Mouse (Mus musculus): ENCODE results near the gene Ssc4d. TPM values are rescaled to one million over a fixed set of nuclear protein-coding genes. Genes with fewer than 3 reads are reported as not detected.

The Ssc4d gene
- polyA plus RNA-seq, 1 experiment from 2014 or later: 1.5 TPM

DNA sequence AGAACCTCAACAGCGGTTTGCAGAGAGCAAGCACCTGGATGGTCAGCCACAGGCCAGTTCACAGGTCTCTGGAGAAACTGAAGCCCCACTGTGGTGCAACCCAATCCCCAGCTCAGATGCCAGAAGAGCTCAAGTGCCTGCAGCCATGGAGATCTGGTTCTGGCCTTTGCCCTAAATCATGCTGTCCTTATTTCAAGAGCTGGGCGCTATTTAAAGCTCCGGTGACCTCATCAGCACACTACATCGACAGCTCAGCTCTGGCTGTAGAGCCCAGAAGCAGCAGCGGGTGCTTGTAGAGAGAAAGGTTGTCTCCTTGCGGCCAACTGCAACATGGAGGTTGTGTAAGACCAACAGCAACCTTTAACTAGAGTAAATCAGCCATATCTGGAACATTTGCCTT lies 60.2 kb downstream of the Ssc4d start:
- no peak overlapping the region for H3K4me2 ChIP-seq (ENCODE audit: low read depth, low read length, severe bottlenecking)
- 92% methylated on average over 6 of the region's 6 CpGs for WGBS
- ATAC-seq (replicated peaks; ENCODE audit: low FRiP score): no peak

DNA sequence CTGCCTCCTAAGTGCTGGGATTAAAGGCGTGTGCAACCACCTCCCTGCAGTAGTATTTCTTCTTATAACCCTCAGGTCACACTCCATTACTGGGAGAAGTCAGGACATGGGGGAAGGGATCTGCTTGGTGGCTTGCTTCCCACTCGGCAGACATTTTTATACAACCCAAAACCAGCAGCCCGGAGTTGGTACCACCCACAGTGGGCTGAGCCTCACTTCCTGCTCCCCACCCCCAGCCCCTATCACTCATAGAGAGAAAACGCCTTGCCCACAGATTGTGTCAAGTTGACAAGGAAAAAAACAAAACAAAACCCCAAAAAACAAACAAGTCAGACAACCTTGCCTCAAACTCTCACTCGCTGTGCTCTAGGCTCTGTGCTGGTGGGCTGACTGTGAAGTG lies 61.1 kb downstream of the Ssc4d start:
- DNase-seq (ENCODE audit: low spot score): no peak
- Histone ChIP-seq H3K4me3 (ENCODE audit: low read depth, low read length) (no peak overlapping the region), H3K36me3 (ENCODE audit: control insufficient read depth, insufficient read depth, low read length) (peaks cover 16% of the 10 kb centered on the region), H3K9ac (ENCODE audit: low read length) (no peak overlapping the region), H3K27ac (ENCODE audit: low read depth, low read length) (no peak overlapping the region), H3K9me3 (ENCODE audit: control insufficient read depth, low read length) (no peaks in the 10 kb centered on the region), H3K4me2 (ENCODE audit: low read depth, low read length, severe bottlenecking) (no peak overlapping the region), H3K4me1 (replicated peaks; ENCODE audit: control insufficient read depth, insufficient read depth, low read length) (no peaks in the 10 kb centered on the region), H3K27me3 (ENCODE audit: control insufficient read depth, insufficient read depth, low read length) (no peaks in the 10 kb centered on the region)
- WGBS: 84% methylated on average over 5 of the region's 5 CpGs
- ATAC-seq (replicated peaks; ENCODE audit: low FRiP score): no peak

More for the DNA sequence above, 60.2 kb downstream of the Ssc4d start:
- H3K4me1 ChIP-seq (replicated peaks; ENCODE audit: control insufficient read depth, insufficient read depth, low read length): no peaks in the 10 kb centered on the region
- no peak overlapping the region for H3K9ac ChIP-seq (ENCODE audit: low read length)
- no peak overlapping the region for H3K4me3 ChIP-seq (ENCODE audit: low read depth, low read length)
- no peaks in the 10 kb centered on the region for H3K9me3 ChIP-seq (ENCODE audit: control insufficient read depth, low read length)
- no peak overlapping the region for H3K27ac ChIP-seq (ENCODE audit: low read depth, low read length)
- peaks cover 15% of the 10 kb centered on the region for H3K36me3 ChIP-seq (ENCODE audit: control insufficient read depth, insufficient read depth, low read length)
- no peaks in the 10 kb centered on the region for H3K27me3 ChIP-seq (ENCODE audit: control insufficient read depth, insufficient read depth, low read length)
- DNase-seq (ENCODE audit: low spot score): no peak

DNA sequence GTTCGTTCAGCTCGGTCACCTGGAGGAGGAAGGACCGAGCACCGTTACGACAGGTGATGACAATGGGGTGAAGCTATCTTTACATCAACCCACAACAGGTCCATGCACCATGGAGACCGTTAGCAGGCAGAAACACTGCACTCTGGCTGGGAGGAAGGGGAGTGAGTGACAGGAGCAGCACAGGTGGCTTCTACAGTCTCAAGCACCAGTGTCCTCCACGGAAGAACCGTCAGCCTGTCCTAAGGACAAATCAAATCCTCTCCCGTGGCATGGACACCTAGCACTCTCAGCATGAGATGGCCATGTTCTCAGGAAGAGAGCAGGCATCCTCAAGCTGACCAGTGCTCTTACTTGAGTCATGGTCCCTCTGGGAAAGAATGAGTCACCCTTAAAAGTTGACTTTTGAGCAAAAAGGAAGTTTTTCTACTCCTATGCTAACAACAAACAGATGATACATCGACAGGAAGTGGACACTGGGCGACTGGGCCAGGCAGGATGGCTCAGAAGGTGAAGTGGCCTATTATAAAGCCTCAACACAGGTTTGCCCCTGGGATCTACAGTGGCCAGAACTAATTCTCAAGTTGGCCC lies 62.6 kb downstream of the Ssc4d start:
- H3K27me3 ChIP-seq (ENCODE audit: control insufficient read depth, insufficient read depth, low read length): no peaks in the 10 kb centered on the region
- H3K4me1 ChIP-seq (replicated peaks; ENCODE audit: control insufficient read depth, insufficient read depth, low read length): no peaks in the 10 kb centered on the region
- 90% methylated on average over 11 of the region's 11 CpGs for WGBS
- H3K36me3 ChIP-seq (ENCODE audit: control insufficient read depth, insufficient read depth, low read length): peaks cover 10% of the 10 kb centered on the region; the same call in 1 of the 2 replicates
- no peaks in the 10 kb centered on the region for H3K9me3 ChIP-seq (ENCODE audit: control insufficient read depth, low read length)
- H3K4me2 ChIP-seq (ENCODE audit: low read depth, low read length, severe bottlenecking): no peak overlapping the region
- H3K27ac ChIP-seq (ENCODE audit: low read depth, low read length): no peak overlapping the region
- ATAC-seq (replicated peaks; ENCODE audit: low FRiP score) (no peak), DNase-seq (ENCODE audit: low spot score) (no peak)
- H3K4me3 ChIP-seq (ENCODE audit: low read depth, low read length): no peak overlapping the region
- H3K9ac ChIP-seq (ENCODE audit: low read length): no peak overlapping the region

DNA sequence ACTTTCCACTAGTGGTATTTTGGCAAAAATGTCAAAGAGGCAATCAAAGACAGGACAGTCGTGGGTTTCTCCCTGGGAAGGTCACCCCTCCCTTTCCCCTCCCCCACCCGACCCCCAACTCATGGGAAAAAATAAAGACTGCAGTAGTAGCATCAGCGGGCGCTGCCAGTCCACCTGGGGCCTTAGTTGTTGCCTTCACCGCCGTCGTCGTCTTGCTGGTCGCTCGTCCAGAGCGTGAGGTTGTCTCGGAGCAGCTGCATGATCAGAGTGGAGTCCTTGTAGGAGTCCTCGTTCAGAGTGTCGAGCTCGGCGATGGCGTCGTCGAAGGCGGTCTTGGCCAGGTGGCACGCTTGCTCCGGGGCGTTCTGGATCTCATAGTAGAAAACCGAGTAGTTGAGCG lies 63.5 kb downstream of the Ssc4d start:
- Histone ChIP-seq H3K36me3 (ENCODE audit: control insufficient read depth, insufficient read depth, low read length) (peaks cover 10% of the 10 kb centered on the region; the same call in 1 of the 2 replicates), H3K4me2 (ENCODE audit: low read depth, low read length, severe bottlenecking) (no peak overlapping the region), H3K9me3 (ENCODE audit: control insufficient read depth, low read length) (no peaks in the 10 kb centered on the region), H3K4me3 (ENCODE audit: low read depth, low read length) (no peak overlapping the region), H3K9ac (ENCODE audit: low read length) (no peak overlapping the region), H3K4me1 (replicated peaks; ENCODE audit: control insufficient read depth, insufficient read depth, low read length) (no peaks in the 10 kb centered on the region), H3K27ac (ENCODE audit: low read depth, low read length) (no peak overlapping the region), H3K27me3 (ENCODE audit: control insufficient read depth, insufficient read depth, low read length) (no peaks in the 10 kb centered on the region)
- DNase-seq (ENCODE audit: low spot score): no peak
- ATAC-seq (replicated peaks; ENCODE audit: low FRiP score): no peak
- WGBS: 90% methylated on average over 25 of the region's 25 CpGs

Other genes starting within 250 kb of the Ssc4d start
- gene Tmem120a, start 230.1 kb downstream of the Ssc4d start, polyA plus RNA-seq (2014; fragmentation: Nextera tagmentation; extraction: Ambion mirVana): 46.1 and 49.0 TPM in 2 replicates
- gene Styxl1, start 196.1 kb downstream of the Ssc4d start, polyA plus RNA-seq (2014; fragmentation: Nextera tagmentation; extraction: Ambion mirVana): not detected in 2 replicates
- gene Mdh2, start 196.1 kb downstream of the Ssc4d start, polyA plus RNA-seq (2014; fragmentation: Nextera tagmentation; extraction: Ambion mirVana): 526 and 536 TPM in 2 replicates
- gene Srrm3, start 167.6 kb downstream of the Ssc4d start, polyA plus RNA-seq (2014; fragmentation: Nextera tagmentation; extraction: Ambion mirVana): 12.3 and 12.7 TPM in 2 replicates
- 11.4 and 11.8 TPM in 2 replicates for gene Hspb1, start 86.6 kb downstream of the Ssc4d start, polyA plus RNA-seq (2014; fragmentation: Nextera tagmentation; extraction: Ambion mirVana)
- gene Ywhag, start 39.9 kb downstream of the Ssc4d start, polyA plus RNA-seq (2014; fragmentation: Nextera tagmentation; extraction: Ambion mirVana): 147 and 161 TPM in 2 replicates
- not detected in 2 replicates for gene Zp3, start 5.6 kb upstream of the Ssc4d start, polyA plus RNA-seq (2014; fragmentation: Nextera tagmentation; extraction: Ambion mirVana)
- 35.4 and 37.0 TPM in 2 replicates for gene Dtx2, start 20.3 kb upstream of the Ssc4d start, polyA plus RNA-seq (2014; fragmentation: Nextera tagmentation; extraction: Ambion mirVana)
- not detected in 2 replicates for gene Upk3b, start 64.0 kb upstream of the Ssc4d start, polyA plus RNA-seq (2014; fragmentation: Nextera tagmentation; extraction: Ambion mirVana)
- gene Upk3bl, start 80.0 kb upstream of the Ssc4d start, polyA plus RNA-seq (2014; fragmentation: Nextera tagmentation; extraction: Ambion mirVana): 0.77 and 0.80 TPM in 2 replicates
- gene Rasa4, start 109.4 kb upstream of the Ssc4d start, polyA plus RNA-seq (2014; fragmentation: Nextera tagmentation; extraction: Ambion mirVana): 4.3 and 7.2 TPM in 2 replicates
- 253 and 261 TPM in 2 replicates for gene Polr2j, start 142.1 kb upstream of the Ssc4d start, polyA plus RNA-seq (2014; fragmentation: Nextera tagmentation; extraction: Ambion mirVana)
- gene Lrwd1, start 161.5 kb upstream of the Ssc4d start, polyA plus RNA-seq (2014; fragmentation: Nextera tagmentation; extraction: Ambion mirVana): 48.1 and 53.3 TPM in 2 replicates
- 23.2 and 24.5 TPM in 2 replicates for gene Alkbh4, start 161.6 kb upstream of the Ssc4d start, polyA plus RNA-seq (2014; fragmentation: Nextera tagmentation; extraction: Ambion mirVana)
- 8.4 and 9.3 TPM in 2 replicates for gene Orai2, start 196.2 kb upstream of the Ssc4d start, polyA plus RNA-seq (2014; fragmentation: Nextera tagmentation; extraction: Ambion mirVana)
- gene Prkrip1, start 224.4 kb upstream of the Ssc4d start, polyA plus RNA-seq (2014; fragmentation: Nextera tagmentation; extraction: Ambion mirVana): 66.8 and 81.3 TPM in 2 replicates

Measured in forebrain, embryonic 11.5 days (tissue).